Mouse (Mus musculus) spleen, adult 2 months (tissue): ENCODE data around the gene Fam20b. TPM values are rescaled to one million over a fixed set of nuclear protein-coding genes. Genes with fewer than 3 reads are reported as not detected.

ENCODE experiments used
- DNase-seq, 2 experiments: peaks; one replicate each; pipeline versions ENCODE4 v3.0.0 to v3.0.0-alpha.2; 2012 to 2021; ENCODE audit warnings: low spot score in 2 of 2, low read depth in 1 of 2
- H3K27ac ChIP-seq: fragments of 200-500 bp; 2 replicates; pipeline ENCODE4 v1.5.1; 2012; ENCODE audit warnings: low read length, inconsistent platforms; ENCODE audit not compliant: insufficient read depth
- H3K27me3 ChIP-seq: fragments of 200-500 bp; 2 replicates; pipeline ENCODE4 v1.6.1; 2012; ENCODE audit warnings: mild to moderate bottlenecking, moderate library complexity, low read length, inconsistent platforms; ENCODE audit not compliant: control insufficient read depth, insufficient read depth
- H3K36me3 ChIP-seq: fragments of 200-500 bp; 2 replicates; pipeline ENCODE4 v1.6.1; 2012; ENCODE audit warnings: mild to moderate bottlenecking, low read length, inconsistent platforms; ENCODE audit not compliant: control insufficient read depth, insufficient read depth
- H3K4me1 ChIP-seq: fragments of 200-500 bp; 2 replicates; pipeline ENCODE4 v1.6.1; 2011; ENCODE audit warnings: inconsistent platforms; ENCODE audit not compliant: control insufficient read depth, insufficient read depth, insufficient read length
- H3K4me3 ChIP-seq: fragments of 200-500 bp; 2 replicates; pipeline ENCODE4 v1.5.1; 2011; ENCODE audit warnings: mild to moderate bottlenecking, inconsistent platforms; ENCODE audit not compliant: insufficient read depth, insufficient read length; ENCODE audit errors: extremely low read depth
- CTCF ChIP-seq: fragments of 200-500 bp; IDR thresholded peaks from 2 replicates; pipeline ENCODE4 v1.5.1; 2011; ENCODE audit warnings: mild to moderate bottlenecking, inconsistent platforms; ENCODE audit not compliant: insufficient read depth, insufficient read length, insufficient replicate concordance; ENCODE audit errors: extremely low read depth
- POLR2A ChIP-seq: fragments of 200-500 bp; IDR thresholded peaks from 2 replicates; pipeline ENCODE4 v1.6.1; 2011; ENCODE audit warnings: low read depth, low read length, inconsistent platforms
- WGBS: fragments of 180-500 bp; shearing (Covaris S2); methylation state at CpG from one replicate; pipeline ENCODE4 v1.1.7; 2018; 5-methylcytosine and 5-hydroxymethylcytosine counted together
- polyA plus RNA-seq: library from polyadenylated mRNA; depleted of rRNA; stranded (reverse); fragments of >200 nt; gene quantifications from 2 replicates; pipeline ENCODE4 v1.2.3, GENCODE M21; 2012

Gene Fam20b
- polyA plus RNA-seq, 1 experiment: 8.9 TPM

GRCm38 (mm10) chr1:156727234-156728108 lies 8.6 kb upstream of the Fam20b start:
- Histone ChIP-seq H3K27me3 (no peaks in the 10 kb centered on the region), H3K36me3 (no peaks in the 10 kb centered on the region), H3K4me1 (no peaks in the 10 kb centered on the region), H3K27ac (no peak overlapping the region), H3K4me3 (no peak overlapping the region)
- WGBS: 79% methylated on average over 14 of the region's 14 CpGs
- TF ChIP-seq CTCF: no peak
- no peak for TF ChIP-seq POLR2A
- DNase-seq: no peak

DNA sequence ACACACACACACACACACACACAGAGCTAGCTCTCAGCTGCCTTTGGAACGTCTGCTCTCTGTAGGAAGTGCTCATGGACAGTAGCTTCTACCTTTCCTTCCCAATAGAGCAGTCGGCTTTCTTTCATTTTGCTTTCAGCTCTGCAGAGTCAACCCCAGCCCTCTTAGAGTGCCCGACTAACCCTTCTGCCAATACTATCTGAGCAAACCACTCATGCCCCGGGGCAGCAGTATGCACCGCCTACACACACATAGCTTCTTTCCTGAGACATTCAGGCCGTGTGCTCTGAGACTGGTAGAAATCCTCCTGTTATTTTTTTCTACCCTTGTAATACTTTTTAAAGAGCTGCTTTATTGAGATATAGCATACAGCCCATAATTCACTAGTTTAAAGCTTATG lies 3.2 kb upstream of the Fam20b start:
- 61% methylated on average over 6 of the region's 6 CpGs for WGBS
- no peak overlapping the region for H3K27ac ChIP-seq
- H3K4me1 ChIP-seq: peaks cover 2% of the 10 kb centered on the region; the same call in 1 of the 2 replicates
- TF ChIP-seq CTCF (no peak), POLR2A (no peak)
- no peak overlapping the region for H3K4me3 ChIP-seq
- no peaks in the 10 kb centered on the region for H3K36me3 ChIP-seq
- DNase-seq: no peak
- H3K27me3 ChIP-seq: no peaks in the 10 kb centered on the region

- Histone ChIP-seq H3K27me3 (no peaks in the 10 kb centered on the region), H3K36me3 (no peaks in the 10 kb centered on the region), H3K4me3 (no peak overlapping the region), H3K27ac (no peak overlapping the region), H3K4me1 (peaks cover 2% of the 10 kb centered on the region)
- no peak for TF ChIP-seq CTCF
- 90% methylated on average over 4 of the region's 4 CpGs for WGBS
- no peak for DNase-seq
Measured at GRCm38 (mm10) chr1:156720046-156720445, 1.2 kb upstream of the Fam20b start.

DNA sequence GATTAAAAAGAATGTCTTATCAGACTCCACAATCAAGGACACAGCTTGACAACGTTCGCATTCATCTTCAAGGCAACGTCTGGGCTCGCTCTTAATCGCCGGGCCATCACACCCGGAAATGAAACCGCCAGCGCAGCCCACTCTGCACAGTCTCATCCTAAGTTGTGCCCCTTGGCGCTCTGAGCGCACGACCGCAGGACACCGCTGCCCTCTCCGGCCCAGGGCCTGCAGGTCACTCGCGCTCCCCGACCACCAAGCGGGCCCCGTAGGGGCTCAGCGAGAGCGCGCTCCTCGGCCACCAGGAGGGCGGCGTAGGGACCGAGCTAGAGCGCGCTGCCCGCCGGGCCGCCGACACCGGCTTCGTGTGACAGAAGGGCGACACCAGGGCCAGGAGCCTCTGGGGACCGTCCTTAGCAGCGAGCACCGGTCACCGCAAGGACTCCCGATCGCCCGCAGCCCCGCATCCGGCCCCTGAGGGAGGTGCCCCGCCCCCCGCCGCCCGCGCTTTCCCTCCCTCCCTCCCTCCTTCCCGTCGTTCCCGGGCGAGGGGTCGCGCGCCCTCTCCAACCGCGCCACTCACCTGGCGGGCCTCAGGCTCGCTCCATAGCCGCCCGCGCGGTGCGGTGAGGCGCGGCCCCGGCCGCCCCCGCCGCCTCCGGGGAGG lies 468 bp downstream of the Fam20b start:
- H3K36me3 ChIP-seq: no peaks in the 10 kb centered on the region
- H3K27me3 ChIP-seq: no peaks in the 10 kb centered on the region
- peaks cover 2% of the 10 kb centered on the region for H3K4me1 ChIP-seq
- TF ChIP-seq POLR2A (no peak), CTCF (no peak)
- under 1% methylated on average over 61 of the region's 73 CpGs for WGBS
- DNase-seq: peak; percentile 30 to 41
- H3K4me3 ChIP-seq: peak overlapping the region; percentile 87
- H3K27ac ChIP-seq: peak overlapping the region; percentile 74

GRCm38 (mm10) chr1:156717751-156718285 lies 1.1 kb downstream of the Fam20b start:
- DNase-seq: no peak
- TF ChIP-seq CTCF: no peak
- no peak for TF ChIP-seq POLR2A
- Histone ChIP-seq H3K27me3 (no peaks in the 10 kb centered on the region), H3K36me3 (no peaks in the 10 kb centered on the region), H3K4me3 (peak overlapping the region; percentile 87), H3K4me1 (peaks cover 2% of the 10 kb centered on the region), H3K27ac (peak overlapping the region; percentile 74; the same call in 1 of the 2 replicates)
- WGBS: 23% methylated on average over 13 of the region's 13 CpGs

DNA sequence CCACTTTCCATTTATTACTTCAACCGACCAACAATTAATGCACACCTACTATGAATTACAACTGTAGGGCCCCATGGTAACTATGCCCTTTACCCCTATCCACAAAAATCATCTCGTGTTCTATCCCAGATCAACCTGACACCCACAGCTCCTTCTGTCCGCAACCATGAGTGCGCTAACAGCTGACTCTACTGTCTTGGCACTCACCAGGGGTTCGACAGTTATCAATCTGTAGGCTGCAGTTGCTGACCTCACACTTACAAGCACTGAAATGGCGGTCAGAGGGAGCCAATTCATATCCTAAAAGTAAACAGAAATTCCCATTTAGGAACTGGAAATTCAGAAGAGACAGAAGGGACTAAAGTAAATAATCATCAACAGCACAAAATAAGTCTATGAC lies 2.2 kb downstream of the Fam20b start:
- WGBS: 91% methylated on average over 6 of the region's 6 CpGs
- no peaks in the 10 kb centered on the region for H3K36me3 ChIP-seq
- DNase-seq: no peak
- H3K27ac ChIP-seq: peak overlapping the region; percentile 14; the same call in 1 of the 2 replicates
- H3K4me3 ChIP-seq: no peak overlapping the region; the same call in 1 of the 2 replicates
- H3K4me1 ChIP-seq: peaks cover 2% of the 10 kb centered on the region
- H3K27me3 ChIP-seq: no peaks in the 10 kb centered on the region
- TF ChIP-seq POLR2A (no peak), CTCF (no peak)

GRCm38 (mm10) chr1:156710472-156711098 lies 8.3 kb downstream of the Fam20b start:
- no peak for DNase-seq
- no peak overlapping the region for H3K27ac ChIP-seq
- H3K36me3 ChIP-seq: peaks cover 4% of the 10 kb centered on the region
- H3K4me1 ChIP-seq: no peaks in the 10 kb centered on the region
- 57% methylated on average over 10 of the region's 10 CpGs for WGBS
- no peak overlapping the region for H3K4me3 ChIP-seq
- H3K27me3 ChIP-seq: no peaks in the 10 kb centered on the region
- no peak for TF ChIP-seq CTCF
- TF ChIP-seq POLR2A: no peak
